Mouse (Mus musculus) layer of hippocampus, adult 18-20 months (tissue): ENCODE results near the gene Birc2. TPM values are rescaled to one million over a fixed set of nuclear protein-coding genes. Genes with fewer than 3 reads are reported as not detected.

Experiments
- DNase-seq, 2 experiments: peaks; one replicate each; pipeline ENCODE4 v3.0.0; 2022; ENCODE audit warnings: low spot score in 2 of 2
- total RNA-seq, 2 experiments: library from RNA; stranded (reverse); gene quantifications; 2 replicates each; pipeline ENCODE4 v1.2.3; 2021

The Birc2 gene
- total RNA-seq, 2 experiments from 2014 or later = 33.9 to 38.2 TPM

DNA sequence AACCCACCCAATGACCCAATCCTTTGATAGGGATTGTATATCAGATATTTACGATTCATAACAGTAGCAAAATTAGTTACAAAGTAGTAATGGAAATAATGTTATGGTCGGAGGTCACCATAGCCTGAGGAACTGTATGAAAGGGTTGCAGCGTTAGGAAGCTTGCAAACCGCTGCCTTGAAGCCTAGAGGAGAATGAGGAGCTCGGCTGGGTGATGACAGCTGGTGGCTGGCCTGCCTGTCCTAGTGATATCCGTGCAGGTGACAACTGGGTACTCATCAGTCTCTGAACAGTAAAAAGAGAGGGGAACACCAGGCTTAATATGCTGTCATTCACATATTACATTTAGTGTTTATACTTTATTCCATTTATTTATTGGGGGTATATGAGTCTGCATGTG is 48.5 kb downstream of the Birc2 start:
- no peak for DNase-seq

DNA sequence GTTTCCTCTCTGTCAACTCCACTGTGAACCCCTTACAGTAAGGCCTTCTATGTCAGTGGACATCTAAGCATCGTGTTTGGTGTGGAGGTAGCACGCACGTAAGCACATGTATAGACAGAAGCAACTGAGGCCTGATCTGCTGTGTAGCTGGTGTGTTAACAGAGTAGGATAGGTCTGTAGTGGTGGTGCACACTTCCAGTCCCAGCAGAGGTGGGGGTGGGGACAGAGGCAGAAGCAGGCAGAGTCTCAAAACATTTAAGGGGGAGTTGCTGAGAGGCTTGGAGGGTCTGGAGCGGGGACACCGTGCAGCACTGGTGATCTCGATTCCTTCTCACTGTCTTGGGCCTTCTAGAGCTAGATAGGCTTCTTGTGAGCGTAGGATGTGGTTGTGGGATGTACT is 50.8 kb downstream of the Birc2 start:
- no peak for DNase-seq

DNA sequence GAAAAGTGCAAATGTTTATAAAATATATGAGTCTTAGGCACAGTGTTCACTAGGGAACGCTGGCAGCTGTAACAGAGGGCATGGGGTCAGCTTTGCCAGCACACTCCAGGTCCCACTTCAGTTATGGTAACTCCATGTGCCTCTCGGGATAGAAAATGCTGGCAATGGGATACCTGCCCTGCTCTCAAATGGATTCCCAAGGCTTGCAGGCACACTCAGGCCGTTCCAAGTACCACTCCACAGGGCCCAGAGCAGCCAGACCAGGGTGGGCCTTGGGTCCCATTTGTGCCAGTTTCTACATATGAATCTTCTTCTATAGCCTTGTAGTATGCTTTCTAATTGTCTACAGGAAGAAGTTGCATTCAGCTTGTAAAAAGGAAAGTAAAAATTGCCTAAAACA is 51.5 kb downstream of the Birc2 start:
- DNase-seq = no peak

DNA sequence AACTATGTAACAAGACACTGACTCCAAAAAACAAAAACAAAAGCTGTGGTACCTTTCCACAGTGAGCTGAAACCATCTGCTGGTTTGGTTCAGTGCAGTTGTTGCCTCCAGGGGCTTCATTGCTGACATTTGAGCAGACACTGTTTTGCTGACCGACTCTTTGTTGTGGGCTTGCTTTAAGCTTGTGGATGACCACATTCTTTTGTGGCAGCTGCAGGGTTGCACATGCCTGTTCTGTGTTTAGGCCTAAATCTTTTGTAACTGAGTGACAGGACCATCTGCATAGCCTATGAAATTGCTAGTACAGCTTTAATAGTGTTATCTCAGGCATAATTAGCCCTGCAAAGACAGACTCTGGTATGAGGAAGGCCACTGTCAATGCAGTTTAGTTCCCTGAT is 52.2 kb downstream of the Birc2 start:
- peak in 1 of 2 experiments; percentile 27 for DNase-seq

DNA sequence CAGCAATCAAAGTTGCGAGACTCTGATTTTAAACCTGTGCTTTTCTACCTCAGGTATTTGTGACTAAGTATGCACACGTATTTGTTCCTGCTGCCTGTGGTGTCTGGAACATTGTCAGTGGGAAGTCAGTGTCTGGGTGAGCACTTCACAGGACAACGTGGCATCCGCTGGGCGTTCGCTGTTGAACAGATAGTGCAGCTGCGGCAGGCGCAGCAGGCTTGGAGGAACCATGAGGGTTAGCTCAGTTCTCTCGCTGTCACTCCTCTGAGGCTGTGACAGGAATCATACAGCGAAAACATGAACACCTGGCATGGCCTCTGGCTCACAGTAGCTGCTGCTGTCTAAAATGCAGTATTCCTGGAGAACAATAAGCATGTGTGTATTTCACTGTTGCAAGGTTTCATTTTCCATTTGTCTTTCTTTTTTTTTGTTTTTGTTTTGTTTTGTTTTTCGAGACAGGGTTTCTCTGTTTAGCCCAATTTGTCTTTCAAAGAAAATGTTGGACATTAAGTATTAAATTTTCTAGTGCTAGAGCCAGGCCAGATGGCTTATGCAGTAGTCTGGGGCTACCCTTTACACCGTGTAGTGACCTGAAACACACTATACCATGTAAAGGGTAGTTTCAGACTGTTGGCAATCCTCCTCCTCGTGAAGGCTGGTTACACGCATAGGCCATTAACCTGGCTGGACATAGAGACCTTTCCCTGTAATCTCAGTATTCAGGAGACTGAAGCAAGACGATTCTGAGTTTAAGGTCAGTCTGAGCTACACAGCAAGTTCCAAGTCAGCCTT is 52.8 kb downstream of the Birc2 start:
- DNase-seq = no peak

DNA sequence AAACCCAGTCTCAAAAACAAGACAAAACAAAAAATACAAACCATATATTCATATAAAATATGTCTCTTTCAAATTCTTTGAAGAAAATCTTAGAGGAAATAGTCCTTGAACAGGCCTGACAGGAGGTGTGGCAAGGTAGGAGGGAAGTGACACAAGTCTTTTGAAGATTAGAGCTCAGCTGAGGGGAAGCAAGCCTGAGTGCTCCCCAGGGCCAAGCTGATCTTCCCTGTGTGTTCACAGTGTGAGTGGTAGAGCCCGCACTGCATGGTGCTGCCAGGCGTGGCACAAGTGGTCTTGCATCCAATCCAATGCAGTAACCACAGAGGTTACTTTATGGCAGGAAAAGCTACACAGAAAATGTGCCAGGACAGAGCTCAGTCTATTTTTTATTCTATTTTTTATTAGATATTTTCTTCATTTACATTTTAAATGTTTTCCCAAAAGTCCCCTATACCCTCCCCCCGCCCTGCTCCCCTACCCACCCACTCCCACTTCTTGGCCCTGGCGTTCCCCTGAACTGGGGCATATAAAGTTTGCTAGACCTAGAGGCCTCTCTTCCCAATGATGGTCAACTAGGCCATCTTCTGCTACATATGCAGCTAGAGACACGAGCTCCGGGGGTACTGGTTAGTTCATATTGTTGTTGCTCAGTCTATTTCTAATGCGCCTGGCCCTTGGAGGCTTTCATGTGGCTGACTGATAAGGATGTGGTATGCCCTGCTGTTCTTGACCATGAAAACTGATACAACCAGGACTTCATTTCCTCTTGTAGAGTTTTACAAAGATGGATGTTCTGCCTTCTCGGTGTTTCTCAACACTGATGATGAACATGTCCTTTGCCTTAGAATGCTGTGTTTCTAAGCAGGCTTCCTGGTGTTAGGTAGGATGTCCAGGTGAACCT is 56.4 kb downstream of the Birc2 start:
- no peak for DNase-seq

DNA sequence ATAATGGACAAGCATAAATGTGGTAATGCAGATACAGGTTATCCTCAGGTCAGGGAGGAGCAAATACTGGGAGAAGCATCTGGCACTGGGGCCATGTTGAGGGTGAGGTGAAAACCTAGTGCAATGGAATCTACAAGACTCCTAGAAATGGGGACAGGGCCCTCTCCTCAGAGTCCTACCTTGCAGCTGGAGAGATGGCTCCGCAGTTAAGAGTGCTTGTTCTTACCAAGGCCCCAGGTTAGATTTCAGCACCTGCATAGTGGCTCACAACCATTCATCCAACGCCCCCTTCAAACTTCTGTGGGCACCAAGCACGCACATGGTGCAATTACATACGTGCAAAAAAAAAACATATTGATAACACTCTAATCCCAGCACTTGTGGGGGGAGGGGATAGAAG is 57.1 kb downstream of the Birc2 start:
- DNase-seq = no peak

DNA sequence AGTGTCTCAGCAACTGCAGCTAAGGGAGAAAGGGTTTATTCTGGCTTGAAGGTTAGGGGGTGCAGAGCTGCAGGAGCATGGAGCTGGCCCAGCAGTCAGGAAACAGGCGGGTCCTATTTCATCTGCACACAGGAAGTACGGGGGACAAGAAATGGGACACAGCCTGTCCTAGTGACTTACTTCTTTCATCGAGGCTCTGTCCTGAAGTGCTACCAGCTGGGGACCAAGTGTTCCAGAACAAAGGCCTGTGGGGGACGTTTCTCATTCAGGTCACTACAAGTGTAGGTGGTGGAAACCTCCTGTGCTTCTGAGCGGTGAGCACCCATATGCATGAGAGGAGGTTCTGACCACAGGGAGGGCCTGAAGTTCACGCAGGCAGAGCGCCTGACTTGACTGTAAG is 58.1 kb downstream of the Birc2 start:
- no peak for DNase-seq

DNA sequence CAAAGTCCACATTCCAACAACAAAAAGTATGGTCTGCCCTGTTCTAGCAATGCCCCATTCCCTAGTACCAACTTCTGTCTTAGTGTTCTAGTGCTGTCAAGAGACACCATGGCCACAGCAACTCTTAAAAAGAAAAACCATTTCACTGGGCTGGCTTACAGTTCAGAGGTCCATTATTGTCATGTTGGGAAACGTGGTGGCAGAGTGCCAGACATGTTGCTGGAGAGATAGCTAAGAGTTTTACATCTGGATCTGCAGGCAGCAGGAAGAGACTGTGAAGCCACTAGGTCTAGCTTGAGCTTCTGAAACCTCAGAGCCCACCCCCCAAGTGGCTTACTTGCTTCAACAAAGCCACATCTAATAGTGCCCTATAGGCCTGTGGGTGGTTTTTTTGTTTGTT is 59.2 kb downstream of the Birc2 start:
- DNase-seq = no peak

DNA sequence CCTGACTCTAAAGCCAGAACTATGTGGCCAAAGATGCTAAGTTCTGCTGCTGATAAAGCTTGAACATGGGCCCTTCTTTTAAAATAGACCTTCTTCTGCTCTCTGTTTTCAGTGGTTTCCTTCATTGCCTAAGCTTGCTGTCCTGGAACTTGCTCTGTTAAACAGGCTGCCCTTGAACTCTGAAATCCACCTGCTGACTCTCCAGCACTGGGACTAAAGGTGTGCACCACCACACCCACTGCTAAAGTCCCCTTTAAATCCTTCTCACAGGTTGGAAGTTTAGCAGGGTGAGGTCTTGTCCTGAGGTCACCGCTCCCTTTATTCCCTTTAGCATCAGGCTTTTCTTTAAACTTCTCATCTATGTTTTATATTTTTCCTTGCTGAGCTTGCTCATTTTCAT is 59.9 kb downstream of the Birc2 start:
- DNase-seq = no peak

DNA sequence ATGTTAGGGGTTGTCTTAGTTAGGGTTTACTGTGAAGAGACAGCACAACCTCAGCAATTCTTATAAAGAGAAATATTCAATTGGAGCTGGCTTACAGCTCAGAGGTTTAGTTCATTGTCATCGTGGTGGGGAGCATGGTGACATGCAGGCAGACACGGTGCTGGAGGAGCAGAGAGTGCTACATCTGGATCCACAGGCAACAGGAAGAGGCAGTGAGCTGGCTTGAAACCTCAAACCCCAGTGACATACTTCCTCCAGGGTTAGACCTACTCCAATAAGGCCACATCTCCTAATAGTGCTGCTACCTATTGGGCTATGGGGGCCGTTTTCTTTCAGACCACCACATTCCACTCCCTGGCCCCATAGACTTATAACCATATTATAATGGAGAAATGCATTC is 60.9 kb downstream of the Birc2 start:
- no peak for DNase-seq

DNA sequence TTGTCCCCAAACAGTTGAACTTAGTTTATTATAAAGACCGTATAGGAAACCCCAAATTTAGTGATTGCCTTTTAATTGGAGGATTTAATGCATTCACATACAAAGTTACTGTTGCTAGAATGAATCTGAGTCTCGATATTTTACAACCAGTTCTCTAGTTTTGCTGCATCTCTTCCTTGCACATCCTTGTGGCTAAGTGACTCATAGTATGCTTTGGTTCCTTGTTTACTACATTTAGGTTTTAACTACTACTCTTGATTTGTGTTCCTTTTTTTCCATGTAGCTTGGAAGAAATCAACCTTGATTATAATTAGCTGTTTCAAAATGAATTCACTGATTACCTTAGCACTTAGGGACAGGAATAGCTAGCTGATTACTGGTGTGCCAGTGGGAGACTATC is 61.9 kb downstream of the Birc2 start:
- DNase-seq = no peak

DNA sequence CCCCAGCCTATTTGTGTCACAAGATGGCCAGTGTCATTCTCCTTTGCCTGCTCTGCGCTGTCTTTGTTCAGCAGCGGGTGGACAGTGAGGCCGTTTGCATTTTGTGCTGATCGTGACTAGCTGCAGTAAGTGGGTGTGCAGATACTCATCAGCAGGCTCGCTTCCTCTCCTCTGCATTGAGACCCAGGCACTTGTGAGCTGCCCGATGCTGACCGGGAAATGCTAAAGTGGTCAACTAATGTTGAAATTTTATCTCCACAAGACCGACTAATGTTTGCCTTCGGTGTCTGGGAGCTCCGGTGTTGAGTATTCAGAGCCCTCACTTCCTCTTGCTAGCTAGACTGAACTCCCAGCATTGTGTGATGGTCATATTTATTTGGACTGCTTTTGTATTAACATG is 62.3 kb downstream of the Birc2 start:
- DNase-seq = no peak

DNA sequence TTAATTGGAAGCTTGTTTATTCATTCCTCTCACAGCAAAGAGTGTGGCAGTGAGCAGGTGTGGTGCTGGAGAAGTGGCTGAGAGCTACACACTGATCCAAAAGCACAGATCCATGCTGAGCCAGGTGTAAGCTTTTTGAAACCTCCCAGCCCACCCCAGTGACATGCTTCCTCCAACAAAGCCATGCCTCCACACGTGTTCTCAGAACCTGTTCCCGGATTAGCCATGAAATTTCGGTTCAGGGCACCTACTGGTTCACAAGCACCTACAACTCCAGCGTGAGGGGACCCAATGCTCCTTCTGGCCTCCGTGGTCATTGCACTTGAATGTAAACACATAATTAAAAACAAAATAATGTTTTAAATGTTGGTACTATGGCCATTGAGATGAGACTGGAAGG is 63.2 kb downstream of the Birc2 start:
- DNase-seq = no peak

DNA sequence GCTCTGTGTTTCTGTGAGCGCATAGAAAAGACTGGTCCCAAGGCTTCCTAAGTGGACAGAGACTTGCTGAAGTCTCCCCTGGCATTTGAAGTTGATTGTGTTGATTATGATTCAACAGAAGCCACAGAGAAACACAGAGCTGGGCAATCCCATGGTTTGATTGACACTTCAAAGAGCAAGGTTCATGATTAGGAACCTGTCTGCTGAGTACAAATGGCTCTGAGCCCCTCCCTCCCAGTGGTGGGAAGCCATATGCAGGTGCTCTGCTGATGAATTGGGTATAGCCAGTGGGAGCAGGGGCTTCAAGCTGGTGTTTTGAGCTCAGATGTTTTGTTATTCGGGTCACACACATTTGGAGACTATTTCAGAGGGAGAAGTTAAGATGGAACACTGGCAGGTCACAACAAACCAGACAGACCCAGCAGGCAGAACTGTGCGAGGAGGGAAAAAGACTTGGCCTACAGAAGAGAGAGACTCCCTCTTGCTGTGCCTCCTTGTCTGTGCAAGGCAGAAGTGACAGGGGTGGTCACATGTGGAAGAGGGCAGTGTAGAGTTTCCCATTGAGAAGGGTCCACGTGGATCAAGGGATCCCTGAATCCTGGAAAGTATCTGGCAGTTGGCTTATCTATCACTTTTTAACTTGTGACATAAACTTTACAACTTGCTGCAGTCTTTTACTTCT is 64.0 kb downstream of the Birc2 start:
- DNase-seq = no peak

DNA sequence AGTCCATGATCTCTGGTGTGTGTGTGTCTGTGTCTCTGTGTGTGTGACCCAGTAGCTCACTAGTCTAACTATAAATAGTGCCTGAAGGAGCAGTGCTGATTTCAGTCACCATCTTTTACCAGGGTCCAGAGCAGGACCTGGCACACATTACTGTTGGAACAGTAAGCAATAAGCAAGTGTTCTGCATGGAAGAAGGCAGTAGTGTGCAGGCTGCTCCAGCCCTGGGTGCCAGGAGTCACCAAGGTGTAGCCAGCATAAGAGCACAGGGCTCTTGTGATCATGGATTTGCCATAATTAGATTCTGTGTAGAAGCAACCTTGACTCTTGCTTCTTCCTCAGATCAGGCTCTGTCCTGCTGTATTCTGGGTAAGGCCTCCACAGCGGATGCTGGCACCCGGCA is 64.5 kb downstream of the Birc2 start:
- no peak for DNase-seq

DNA sequence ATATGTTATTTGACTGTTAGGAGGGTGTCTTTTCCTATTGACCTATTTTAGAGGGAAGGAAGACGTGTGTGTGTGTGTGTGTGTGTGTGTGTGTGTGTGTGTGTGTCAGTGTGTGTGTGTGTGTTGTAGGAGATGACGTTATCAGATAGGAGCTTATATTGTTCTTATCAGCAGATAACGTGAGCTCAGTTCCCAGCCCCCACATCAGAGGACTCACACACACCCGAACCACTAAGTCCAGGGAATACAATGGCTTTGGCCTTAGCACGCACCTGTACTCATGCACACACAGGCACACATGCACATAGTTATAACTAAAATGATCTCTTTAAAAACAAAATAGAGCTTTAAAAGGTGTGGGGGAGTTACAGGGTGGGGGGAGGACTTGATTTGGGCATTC is 67.4 kb downstream of the Birc2 start:
- no peak for DNase-seq

DNA sequence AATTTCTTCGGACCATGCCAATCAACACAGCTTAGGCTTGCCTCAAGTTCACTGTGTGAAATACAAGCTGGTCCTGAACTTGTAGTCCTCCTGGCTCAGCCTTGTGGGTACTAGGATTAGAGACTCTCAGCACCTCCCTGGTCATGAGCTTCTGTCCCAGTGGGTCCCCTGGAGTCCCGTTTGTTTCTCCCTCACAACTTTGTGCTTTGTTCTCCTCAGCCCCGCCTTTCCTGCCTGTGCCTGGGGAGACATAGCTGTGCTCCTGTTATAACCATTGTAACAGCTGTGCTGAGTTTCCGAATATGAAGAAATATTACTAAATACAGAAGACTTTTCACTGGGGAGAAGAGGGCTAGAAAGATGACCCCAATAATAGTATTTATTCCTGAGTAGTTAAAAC is 67.8 kb downstream of the Birc2 start:
- DNase-seq = no peak
